Mouse (Mus musculus): Measurements from ENCODE around the gene Dglucy.

DNA sequence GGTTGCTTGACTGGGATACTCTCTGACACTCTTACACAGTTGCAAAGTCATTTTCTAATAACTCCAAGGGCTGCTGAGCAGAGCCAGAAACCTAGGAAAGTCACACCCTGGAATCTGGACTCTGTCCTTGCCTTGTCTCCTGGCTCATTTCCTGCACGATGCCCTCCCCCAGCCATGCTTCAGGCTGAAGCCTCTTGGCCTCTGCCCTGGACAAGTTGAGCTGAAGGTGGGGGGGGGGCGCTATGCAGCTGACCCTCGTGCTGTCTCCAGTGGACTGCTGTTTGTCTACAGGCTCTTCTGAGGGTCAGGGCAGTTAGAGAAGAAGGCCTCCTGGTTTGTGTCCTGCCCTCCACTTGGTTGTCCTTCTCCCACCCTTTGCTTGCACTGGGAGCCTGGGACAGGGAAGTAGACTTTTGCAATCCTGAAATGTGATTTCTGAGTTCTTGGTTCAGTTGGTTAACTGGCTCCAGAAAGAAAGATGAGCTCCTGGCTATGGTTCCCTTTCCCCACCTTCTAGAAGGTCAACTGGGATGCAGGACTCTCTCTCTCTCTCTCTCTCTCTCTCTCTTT lies 11.2 kb downstream of the Dglucy start:
- no peak for TF ChIP-seq ZNF384 (IDR thresholded peaks at IDR 0.05; ENCODE audit: low read depth, low read length)
- TF ChIP-seq CHD2 (IDR thresholded peaks at IDR 0.05; ENCODE audit: low read depth, low read length): no peak
- TF ChIP-seq HCFC1 (IDR thresholded peaks at IDR 0.05; ENCODE audit: borderline replicate concordance, insufficient read depth, low read length): no peak
- TF ChIP-seq ZC3H11A (IDR thresholded peaks at IDR 0.05; ENCODE audit: borderline replicate concordance, low read depth, low read length): no peak
